Mouse (Mus musculus) hindbrain, embryonic 13.5 days (tissue): ENCODE results near the gene Vat1. TPM values are rescaled to one million over a fixed set of nuclear protein-coding genes. Genes with fewer than 3 reads are reported as not detected.
A peak's percentile ranks its signal among the peaks of the same experiment; 100 is the strongest.

Experiments
- ATAC-seq: fragments of 200-750 bp; cut with Nextera tagmentation; 2 replicates; pipeline ENCODE4 v1.8.0; 2017; ENCODE audit warnings: moderate TSS enrichment; ENCODE audit not compliant: low FRiP score
- H3K27ac ChIP-seq: fragments of 300-500 bp; sonication (generic); 2 replicates; pipeline ENCODE4 v1.5.1; 2015; ENCODE audit warnings: inconsistent platforms, mild to moderate bottlenecking, moderate library complexity
- H3K27me3 ChIP-seq: fragments of 300-500 bp; sonication (generic); 2 replicates; pipeline ENCODE4 v1.6.1; 2015; ENCODE audit warnings: mild to moderate bottlenecking, inconsistent platforms
- H3K36me3 ChIP-seq: fragments of 300-500 bp; sonication (generic); 2 replicates; pipeline ENCODE4 v1.6.1; 2015; ENCODE audit warnings: mild to moderate bottlenecking, inconsistent platforms
- H3K4me1 ChIP-seq: fragments of 300-500 bp; sonication (generic); replicated peaks from 2 replicates; pipeline ENCODE4 v1.6.1; 2015; ENCODE audit warnings: inconsistent platforms
- H3K4me2 ChIP-seq: fragments of 300-500 bp; sonication (generic); 2 replicates; pipeline ENCODE4 v1.6.1; 2015; ENCODE audit warnings: inconsistent platforms, mild to moderate bottlenecking, moderate library complexity
- H3K4me3 ChIP-seq: fragments of 300-500 bp; sonication (generic); 2 replicates; pipeline ENCODE4 v1.5.1; 2015; ENCODE audit warnings: mild to moderate bottlenecking, inconsistent platforms
- H3K9ac ChIP-seq: fragments of 300-500 bp; sonication (generic); 2 replicates; pipeline ENCODE4 v1.6.1; 2015; ENCODE audit warnings: mild to moderate bottlenecking, inconsistent platforms
- H3K9me3 ChIP-seq: fragments of 300-500 bp; sonication (generic); 2 replicates; pipeline ENCODE4 v1.6.1; 2016; ENCODE audit warnings: inconsistent platforms
- WGBS: fragments of 180-500 bp; shearing (Covaris S2); methylation state at CpG from one replicate; pipeline ENCODE4 v1.1.7; 2015; 5-methylcytosine and 5-hydroxymethylcytosine counted together
- polyA plus RNA-seq: library from polyadenylated mRNA; unstranded; fragments of >200 nt; fragmentation: Nextera tagmentation; extraction: Ambion mirVana; gene quantifications from 2 replicates; pipeline ENCODE4 v1.2.1, GENCODE M21; 2015

Vat1 gene
- polyA plus RNA-seq = 92.1 and 96.6 TPM in 2 replicates

GRCm38 (mm10) chr11:101465869-101466551, at the start of gene Vat1:
Gene Vat1 (minus strand): TSS chr11:101466230.
- peak within 1 kb of the TSS; percentile 92 for H3K4me2 ChIP-seq
- peak within 1 kb of the TSS; percentile 94 for H3K4me3 ChIP-seq
- peak within 1 kb of the TSS; percentile 97 for H3K27ac ChIP-seq
- 2% methylated on average over 55 of the region's 60 CpGs for WGBS
- peaks cover 67% of the 10 kb centered on the region for H3K4me1 ChIP-seq
- no peaks in the 10 kb centered on the region for H3K9me3 ChIP-seq
- H3K36me3 ChIP-seq = peaks cover 21% of the 10 kb centered on the region
- ATAC-seq = peak; percentile 70
- no peaks in the 10 kb centered on the region for H3K27me3 ChIP-seq
- H3K9ac ChIP-seq = peak within 1 kb of the TSS; percentile 98

- Histone ChIP-seq H3K27me3 (no peaks in the 10 kb centered on the region), H3K4me1 (no peaks in the 10 kb centered on the region), H3K9ac (no peak overlapping the region), H3K4me3 (no peak overlapping the region), H3K27ac (no peak overlapping the region), H3K4me2 (no peak overlapping the region), H3K36me3 (no peaks in the 10 kb centered on the region), H3K9me3 (no peaks in the 10 kb centered on the region)
- no peak for ATAC-seq
- 94% methylated on average over 7 of the region's 7 CpGs for whole genome bisulfite sequencing
Measured at GRCm38 (mm10) chr11:101507090-101507489, 41.1 kb upstream of the Vat1 start.

GRCm38 (mm10) chr11:101506269-101506780, 40.3 kb upstream of the Vat1 start:
- 88% methylated on average over 5 of the region's 5 CpGs for WGBS
- H3K4me1 ChIP-seq = no peaks in the 10 kb centered on the region
- no peak for ATAC-seq

GRCm38 (mm10) chr11:101486126-101486525, 20.1 kb upstream of the Vat1 start:
- H3K27ac ChIP-seq = peak overlapping the region; percentile 19; the same call in 1 of the 2 replicates
- WGBS = 73% methylated on average over 6 of the region's 6 CpGs
- H3K9me3 ChIP-seq = no peaks in the 10 kb centered on the region
- no peak overlapping the region for H3K9ac ChIP-seq
- H3K4me2 ChIP-seq = no peak overlapping the region
- ATAC-seq = no peak
- H3K4me3 ChIP-seq = no peak overlapping the region
- H3K4me1 ChIP-seq = peaks cover 8% of the 10 kb centered on the region
- no peaks in the 10 kb centered on the region for H3K36me3 ChIP-seq
- no peaks in the 10 kb centered on the region for H3K27me3 ChIP-seq

More at GRCm38 (mm10) chr11:101506269-101506780, 40.3 kb upstream of the Vat1 start:
- Histone ChIP-seq H3K4me3 (no peak overlapping the region), H3K4me2 (no peak overlapping the region), H3K27me3 (no peaks in the 10 kb centered on the region), H3K27ac (no peak overlapping the region), H3K36me3 (no peaks in the 10 kb centered on the region), H3K9me3 (no peaks in the 10 kb centered on the region), H3K9ac (no peak overlapping the region)

GRCm38 (mm10) chr11:101485509-101486028, 19.5 kb upstream of the Vat1 start:
- Histone ChIP-seq H3K4me2 (no peak overlapping the region), H3K27me3 (no peaks in the 10 kb centered on the region), H3K4me3 (no peak overlapping the region), H3K9ac (peak overlapping the region; percentile 43), H3K9me3 (no peaks in the 10 kb centered on the region), H3K27ac (peak overlapping the region; percentile 60), H3K36me3 (no peaks in the 10 kb centered on the region), H3K4me1 (peaks cover 8% of the 10 kb centered on the region)
- no peak for ATAC-seq
- 47% methylated on average over 6 of the region's 6 CpGs for WGBS

GRCm38 (mm10) chr11:101484814-101485213, 18.8 kb upstream of the Vat1 start:
- Histone ChIP-seq H3K27me3 (no peaks in the 10 kb centered on the region), H3K4me1 (peaks cover 14% of the 10 kb centered on the region), H3K36me3 (no peaks in the 10 kb centered on the region), H3K4me3 (no peak overlapping the region), H3K9ac (no peak overlapping the region), H3K4me2 (no peak overlapping the region), H3K27ac (no peak overlapping the region; the same call in 1 of the 2 replicates), H3K9me3 (no peaks in the 10 kb centered on the region)
- 90% methylated on average over 7 of the region's 7 CpGs for WGBS
- no peak for ATAC-seq

GRCm38 (mm10) chr11:101484245-101484644, 18.2 kb upstream of the Vat1 start:
- 66% methylated on average over 6 of the region's 6 CpGs for WGBS
- ATAC-seq = no peak
- Histone ChIP-seq H3K27ac (no peak overlapping the region; the same call in 1 of the 2 replicates), H3K27me3 (no peaks in the 10 kb centered on the region), H3K4me2 (no peak overlapping the region), H3K9ac (no peak overlapping the region), H3K4me1 (peaks cover 20% of the 10 kb centered on the region), H3K4me3 (no peak overlapping the region), H3K9me3 (no peaks in the 10 kb centered on the region), H3K36me3 (no peaks in the 10 kb centered on the region)

GRCm38 (mm10) chr11:101483804-101484203, 17.8 kb upstream of the Vat1 start:
- H3K9me3 ChIP-seq = no peaks in the 10 kb centered on the region
- no peaks in the 10 kb centered on the region for H3K36me3 ChIP-seq
- ATAC-seq = no peak
- peak overlapping the region; percentile 66 for H3K27ac ChIP-seq
- WGBS = 18% methylated on average over 3 of the region's 3 CpGs
- H3K9ac ChIP-seq = no peak overlapping the region
- no peak overlapping the region for H3K4me2 ChIP-seq
- no peaks in the 10 kb centered on the region for H3K27me3 ChIP-seq
- H3K4me3 ChIP-seq = no peak overlapping the region
- peaks cover 24% of the 10 kb centered on the region for H3K4me1 ChIP-seq

GRCm38 (mm10) chr11:101480912-101481311, 14.9 kb upstream of the Vat1 start:
- no peaks in the 10 kb centered on the region for H3K27me3 ChIP-seq
- H3K36me3 ChIP-seq = no peaks in the 10 kb centered on the region
- H3K9ac ChIP-seq = no peak overlapping the region
- peaks cover 37% of the 10 kb centered on the region for H3K4me1 ChIP-seq
- H3K9me3 ChIP-seq = no peaks in the 10 kb centered on the region
- H3K4me2 ChIP-seq = no peak overlapping the region
- no peak overlapping the region for H3K27ac ChIP-seq
- no peak for ATAC-seq
- H3K4me3 ChIP-seq = no peak overlapping the region
- 57% methylated on average over 6 of the region's 6 CpGs for WGBS

- peak; percentile 29 for ATAC-seq
- H3K36me3 ChIP-seq = no peaks in the 10 kb centered on the region
- peak overlapping the region; percentile 48 for H3K4me2 ChIP-seq
- WGBS = 3% methylated on average over 18 of the region's 18 CpGs
- peak overlapping the region; percentile 22 for H3K4me3 ChIP-seq
- peak overlapping the region; percentile 55 for H3K9ac ChIP-seq
- H3K9me3 ChIP-seq = no peaks in the 10 kb centered on the region
- H3K27me3 ChIP-seq = no peaks in the 10 kb centered on the region
- peak overlapping the region; percentile 93 for H3K27ac ChIP-seq
- peaks cover 37% of the 10 kb centered on the region for H3K4me1 ChIP-seq
Measured at GRCm38 (mm10) chr11:101479171-101479635, 13.2 kb upstream of the Vat1 start.

- no peaks in the 10 kb centered on the region for H3K9me3 ChIP-seq
- no peak overlapping the region; the same call in 1 of the 2 replicates for H3K9ac ChIP-seq
- H3K27ac ChIP-seq = peak overlapping the region; percentile 93
- H3K36me3 ChIP-seq = no peaks in the 10 kb centered on the region
- H3K4me2 ChIP-seq = peak overlapping the region; percentile 20
- WGBS = 12% methylated on average over 10 of the region's 10 CpGs
- H3K4me3 ChIP-seq = 0 out of 2 replicates have a peak overlapping the region, but pooled peaks have one; percentile 3
- peak; percentile 83 for ATAC-seq
- no peaks in the 10 kb centered on the region for H3K27me3 ChIP-seq
- H3K4me1 ChIP-seq = peaks cover 34% of the 10 kb centered on the region
Measured at GRCm38 (mm10) chr11:101477552-101478211, 11.7 kb upstream of the Vat1 start.

- Histone ChIP-seq H3K4me1 (peaks cover 39% of the 10 kb centered on the region), H3K4me2 (peak overlapping the region; percentile 20; the same call in 1 of the 2 replicates), H3K27ac (peak overlapping the region; percentile 93), H3K4me3 (0 out of 2 replicates have a peak overlapping the region, but pooled peaks have one; percentile 3), H3K9ac (no peak overlapping the region), H3K9me3 (no peaks in the 10 kb centered on the region), H3K36me3 (no peaks in the 10 kb centered on the region), H3K27me3 (no peaks in the 10 kb centered on the region)
- ATAC-seq = peak; percentile 44; the same call in 1 of the 2 replicates
- WGBS = 5% methylated on average over 4 of the region's 4 CpGs
Measured at GRCm38 (mm10) chr11:101477194-101477551, 11.1 kb upstream of the Vat1 start.
